Mouse (Mus musculus) liver, embryonic 11.5 days (tissue): ENCODE data around the gene Nlrp4a. TPM values are rescaled to one million over a fixed set of nuclear protein-coding genes. Genes with fewer than 3 reads are reported as not detected.
"Not testable (repeated sequence)": the region's sequence is repeated elsewhere in the genome, so short reads cannot be mapped to it uniquely, and the experiment has no call there.

Source experiments
- ATAC-seq: fragments of 200-750 bp; cut with Nextera tagmentation; replicated peaks from 2 replicates; pipeline ENCODE4 v1.8.0; 2017; ENCODE audit warnings: moderate number of reproducible peaks, mild to moderate bottlenecking, moderate TSS enrichment, moderate library complexity; ENCODE audit not compliant: low FRiP score
- DNase-seq: peaks from one replicate; pipeline ENCODE4 v3.0.0-alpha.2; 2017; ENCODE audit warnings: low spot score
- H3K27ac ChIP-seq: fragments of 300-500 bp; sonication (generic); 2 replicates; pipeline ENCODE4 v1.5.1; 2014; ENCODE audit warnings: mild to moderate bottlenecking, low read depth, low read length, control low read depth
- H3K27me3 ChIP-seq: fragments of 300-500 bp; sonication (generic); replicated peaks from 2 replicates; pipeline ENCODE4 v1.6.1; 2014; ENCODE audit warnings: low read length, mixed read lengths; ENCODE audit not compliant: control insufficient read depth, insufficient read depth
- H3K36me3 ChIP-seq: fragments of 300-500 bp; sonication (generic); 2 replicates; pipeline ENCODE4 v1.6.1; 2014; ENCODE audit warnings: mild to moderate bottlenecking, low read length, moderate library complexity, mixed read lengths; ENCODE audit not compliant: control insufficient read depth, insufficient read depth
- H3K4me1 ChIP-seq: fragments of 300-500 bp; sonication (generic); replicated peaks from 2 replicates; pipeline ENCODE4 v1.6.1; 2014; ENCODE audit warnings: low read length, mixed read lengths; ENCODE audit not compliant: control insufficient read depth, insufficient read depth
- H3K4me2 ChIP-seq: fragments of 300-500 bp; sonication (generic); 2 replicates; pipeline ENCODE4 v1.6.1; 2014; ENCODE audit warnings: mild to moderate bottlenecking, control low read depth, moderate library complexity
- H3K4me3 ChIP-seq: fragments of 300-500 bp; sonication (generic); 2 replicates; pipeline ENCODE4 v1.5.1; 2014; ENCODE audit warnings: low read depth, low read length, control low read depth
- H3K9ac ChIP-seq: fragments of 300-500 bp; sonication (generic); 2 replicates; pipeline ENCODE4 v1.6.1; 2014; ENCODE audit warnings: low read depth, low read length, control low read depth
- H3K9me3 ChIP-seq: fragments of 300-500 bp; sonication (generic); 2 replicates; pipeline ENCODE4 v1.6.1; 2016; ENCODE audit warnings: low read length, inconsistent platforms, mixed read lengths; ENCODE audit not compliant: control insufficient read depth
- WGBS: fragments of 180-500 bp; shearing (Covaris S2); extraction: QIAGEN DNeasy Blood & Tissue Kit; methylation state at CpG from one replicate; pipeline ENCODE4 v1.1.7; 2014; 5-methylcytosine and 5-hydroxymethylcytosine counted together
- polyA plus RNA-seq: library from polyadenylated mRNA; unstranded; fragments of >200 nt; fragmentation: Nextera tagmentation; extraction: Ambion mirVana; gene quantifications from 2 replicates; pipeline ENCODE4 v1.2.1, GENCODE M21; 2014

Nlrp4a gene
- polyA plus RNA-seq, result not detected in 2 replicates

GRCm38 (mm10) chr7:26434813-26435212, at the start of gene Nlrp4a:
Gene Nlrp4a (plus strand): TSS chr7:26435113.
- DNase-seq (no peak), ATAC-seq (no peak)
- Histone ChIP-seq H3K9ac (no peak within 1 kb of the TSS), H3K9me3 (no peaks in the 10 kb centered on the region), H3K4me3 (no peak within 1 kb of the TSS), H3K27me3 (no peaks in the 10 kb centered on the region), H3K27ac (no peak within 1 kb of the TSS), H3K4me2 (no peak within 1 kb of the TSS), H3K36me3 (no peaks in the 10 kb centered on the region), H3K4me1 (no peaks in the 10 kb centered on the region)
- WGBS, result 78% methylated on average over 5 of the region's 5 CpGs

- not testable (repeated sequence) for H3K27ac ChIP-seq, DNase-seq, H3K27me3 ChIP-seq, H3K4me2 ChIP-seq, ATAC-seq, H3K9ac ChIP-seq, H3K4me1 ChIP-seq, H3K9me3 ChIP-seq, H3K36me3 ChIP-seq, H3K4me3 ChIP-seq
- 77% methylated on average over 5 of the region's 5 CpGs for WGBS
Measured at GRCm38 (mm10) chr7:26386691-26387090, 48.2 kb upstream of the Nlrp4a start.

GRCm38 (mm10) chr7:26391137-26391536, 43.8 kb upstream of the Nlrp4a start:
- 68% methylated on average over 2 of the region's 2 CpGs for WGBS
- not testable (repeated sequence) for H3K4me1 ChIP-seq

GRCm38 (mm10) chr7:26391811-26392210, 43.1 kb upstream of the Nlrp4a start:
- not testable (repeated sequence) for H3K4me1 ChIP-seq, H3K9me3 ChIP-seq, ATAC-seq, H3K4me3 ChIP-seq, H3K27me3 ChIP-seq, H3K27ac ChIP-seq, H3K9ac ChIP-seq, H3K4me2 ChIP-seq, DNase-seq, H3K36me3 ChIP-seq
- WGBS, result 80% methylated on average over 6 of the region's 6 CpGs

More at GRCm38 (mm10) chr7:26391137-26391536, 43.8 kb upstream of the Nlrp4a start:
- H3K9ac ChIP-seq, DNase-seq, H3K27me3 ChIP-seq, H3K27ac ChIP-seq, H3K36me3 ChIP-seq, H3K4me2 ChIP-seq, H3K9me3 ChIP-seq, ATAC-seq, H3K4me3 ChIP-seq: not testable (repeated sequence)

- ATAC-seq, H3K27ac ChIP-seq: not testable (repeated sequence)
Measured at GRCm38 (mm10) chr7:26403600-26403999, 31.3 kb upstream of the Nlrp4a start, which contains the start of gene Nlrp9c. Gene Nlrp9c (minus strand): TSS chr7:26403700.

GRCm38 (mm10) chr7:26476690-26477089, 41.8 kb downstream of the Nlrp4a start:
- no peak for ATAC-seq
- Histone ChIP-seq H3K9ac (no peak overlapping the region), H3K27me3 (no peaks in the 10 kb centered on the region), H3K27ac (no peak overlapping the region), H3K4me2 (no peak overlapping the region), H3K4me1 (no peaks in the 10 kb centered on the region), H3K9me3 (peaks cover 6% of the 10 kb centered on the region; the same call in 1 of the 2 replicates), H3K4me3 (no peak overlapping the region), H3K36me3 (no peaks in the 10 kb centered on the region)
- DNase-seq, result no peak

More at GRCm38 (mm10) chr7:26403600-26403999, 31.3 kb upstream of the Nlrp4a start, which contains the start of gene Nlrp9c:
- not testable (repeated sequence) for H3K9me3 ChIP-seq, H3K4me3 ChIP-seq, H3K4me1 ChIP-seq, H3K36me3 ChIP-seq, H3K9ac ChIP-seq, DNase-seq, H3K27me3 ChIP-seq, H3K4me2 ChIP-seq
- WGBS, result 63% methylated on average over 2 of the region's 2 CpGs

- H3K4me1 ChIP-seq, H3K9ac ChIP-seq, H3K4me2 ChIP-seq, H3K4me3 ChIP-seq, ATAC-seq, H3K9me3 ChIP-seq, H3K27me3 ChIP-seq, H3K36me3 ChIP-seq, H3K27ac ChIP-seq, DNase-seq: not testable (repeated sequence)
- 74% methylated on average over 18 of the region's 18 CpGs for WGBS
Measured at GRCm38 (mm10) chr7:26489514-26489913, 54.6 kb downstream of the Nlrp4a start.

Other genes with a start within 250 kb of the Nlrp4a start
- gene Vmn1r184, start 174.8 kb upstream of the Nlrp4a start, polyA plus RNA-seq, result not detected in 2 replicates
- gene Cyp2a4, start 127.9 kb upstream of the Nlrp4a start, polyA plus RNA-seq, result not detected in 2 replicates
- gene Nlrp9c, start 31.4 kb upstream of the Nlrp4a start, polyA plus RNA-seq, result not detected in 2 replicates
- not detected in 2 replicates for gene Nlrp9a, start 99.9 kb downstream of the Nlrp4a start, polyA plus RNA-seq
- not detected in 2 replicates for gene Vmn1r185, start 183.4 kb downstream of the Nlrp4a start, polyA plus RNA-seq